Mouse (Mus musculus) megakaryocyte-erythroid progenitor cell, adult 5 weeks (primary cell): ENCODE data around the gene Vmn1r10. TPM values are rescaled to one million over a fixed set of nuclear protein-coding genes. Genes with fewer than 3 reads are reported as not detected.

ENCODE experiments used
- polyA plus RNA-seq: library from polyadenylated mRNA; stranded (reverse); fragments of >175 nt; gene quantifications from 2 replicates; pipeline ENCODE4 v1.2.3, GENCODE M21; 2012

The Vmn1r10 gene
- polyA plus RNA-seq: not detected in 2 replicates

DNA sequence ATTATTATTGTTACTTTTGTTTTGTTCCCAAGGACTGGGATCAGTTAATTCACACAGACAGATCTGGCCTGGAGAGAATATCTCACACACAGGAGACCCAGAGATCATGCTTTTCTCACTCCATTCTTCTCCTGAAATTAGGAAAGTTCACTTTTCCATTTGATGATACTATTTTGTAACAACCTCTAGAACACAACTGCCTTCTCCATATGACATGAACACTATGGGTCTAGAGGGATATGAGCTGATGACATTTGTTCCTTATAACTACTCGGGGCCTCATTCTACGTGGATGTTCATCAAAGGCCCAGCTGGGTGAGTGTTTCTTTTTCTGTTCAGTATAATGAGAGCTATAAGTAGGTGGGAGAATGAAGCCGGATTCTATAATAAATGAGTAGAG lies at the start of gene Vmn1r10:
Gene Vmn1r10 (plus strand): TSS at position 301 of the 400 bp plus-strand sequence.

GRCm38 (mm10) chr6:57066487-57066886 lies 42.8 kb upstream of the Vmn1r10 start, which contains the start of gene Vmn1r9:
Gene Vmn1r9, plus strand, starts transcription at chr6:57066787.

GRCm38 (mm10) chr6:57133155-57133554 lies 23.9 kb downstream of the Vmn1r10 start, which contains the start of gene Vmn1r11:
Gene Vmn1r11, plus strand, starts transcription at chr6:57133455.

GRCm38 (mm10) chr6:57156619-57157018 lies 47.4 kb downstream of the Vmn1r10 start, which contains the start of gene Vmn1r12:
Gene Vmn1r12, plus strand, starts transcription at chr6:57156919.

Other genes with a start within 250 kb of the Vmn1r10 start
- 44.9 and 63.9 TPM in 2 replicates for gene Nt5c3, start 185.5 kb upstream of the Vmn1r10 start, polyA plus RNA-seq
- gene Vmn1r4, start 185.4 kb upstream of the Vmn1r10 start, polyA plus RNA-seq: 0.11 TPM in 1 of 2 replicates, not detected in the other
- gene Vmn1r5, start 139.2 kb upstream of the Vmn1r10 start, polyA plus RNA-seq: not detected in 2 replicates
- not detected in 2 replicates for gene Vmn1r6, start 112.2 kb upstream of the Vmn1r10 start, polyA plus RNA-seq
- gene Vmn1r7, start 84.1 kb upstream of the Vmn1r10 start, polyA plus RNA-seq: not detected in 2 replicates
- gene Vmn1r8, start 77.2 kb upstream of the Vmn1r10 start, polyA plus RNA-seq: not detected in 2 replicates
- not detected in 2 replicates for gene Vmn1r9, start 42.7 kb upstream of the Vmn1r10 start, polyA plus RNA-seq
- not detected in 2 replicates for gene Vmn1r11, start 24.0 kb downstream of the Vmn1r10 start, polyA plus RNA-seq
- not detected in 2 replicates for gene Vmn1r12, start 47.5 kb downstream of the Vmn1r10 start, polyA plus RNA-seq
- not detected in 2 replicates for gene Vmn1r13, start 93.8 kb downstream of the Vmn1r10 start, polyA plus RNA-seq
- 0.01 TPM in 1 of 2 replicates, not detected in the other for gene Vmn1r14, start 122.2 kb downstream of the Vmn1r10 start, polyA plus RNA-seq
- not detected in 2 replicates for gene Vmn1r15, start 148.5 kb downstream of the Vmn1r10 start, polyA plus RNA-seq
- gene Vmn1r16, start 220.0 kb downstream of the Vmn1r10 start, polyA plus RNA-seq: not detected in 2 replicates